Mouse (Mus musculus): Measurements from ENCODE around the gene Zfp74. TPM values are rescaled to one million over a fixed set of nuclear protein-coding genes. Genes with fewer than 3 reads are reported as not detected.
"Not testable (repeated sequence)": the region's sequence is repeated elsewhere in the genome, so short reads cannot be mapped to it uniquely, and the experiment has no call there.

Zfp74 gene
- polyA plus RNA-seq, 1 experiment from 2014 or later = 9.2 TPM

- WGBS = 74% methylated on average over 4 of the region's 4 CpGs
- Histone ChIP-seq H3K4me1 (0 out of 2 replicates have a peak, but pooled peaks cover 10% of the 10 kb centered on the region), H3K9ac (no peak overlapping the region), H3K9me3 (no peaks in the 10 kb centered on the region), H3K4me2 (no peak overlapping the region; the same call in 1 of the 2 replicates), H3K4me3 (replicated peaks) (no peak overlapping the region), H3K27me3 (replicated peaks) (no peaks in the 10 kb centered on the region), H3K27ac (no peak overlapping the region), H3K36me3 (peaks cover under 1% of the 10 kb centered on the region; the same call in 1 of the 2 replicates)
- ATAC-seq (ENCODE audit: insufficient read depth, low FRiP score, low read depth) = no peak
These were observed 28.5 kb upstream of the Zfp74 start for GRCm38 (mm10) chr7:29982341-29982740.

DNA sequence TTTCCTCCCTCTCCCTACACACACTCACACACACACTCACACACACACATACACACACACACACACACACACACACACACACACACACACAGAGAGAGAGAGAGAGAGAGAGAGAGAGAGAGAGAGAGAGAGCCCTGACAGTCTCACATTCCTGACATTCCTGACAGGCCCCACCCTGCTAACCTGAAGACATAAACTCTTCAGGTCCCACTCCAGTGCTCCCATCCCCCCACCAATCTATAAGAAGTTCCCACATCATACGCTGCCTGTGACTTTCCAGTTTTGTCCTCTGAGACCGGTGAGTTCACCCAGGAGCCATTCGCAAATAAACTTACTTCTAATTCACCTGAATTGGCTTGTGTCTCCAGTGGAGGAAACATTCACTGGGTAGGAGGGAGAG is 28.0 kb upstream of the Zfp74 start:
- WGBS = 61% methylated on average over 3 of the region's 3 CpGs
- H3K27me3 ChIP-seq (replicated peaks) = no peaks in the 10 kb centered on the region
- no peaks in the 10 kb centered on the region for H3K9me3 ChIP-seq
- 0 out of 2 replicates have a peak, but pooled peaks cover 10% of the 10 kb centered on the region for H3K4me1 ChIP-seq
- no peak overlapping the region for H3K27ac ChIP-seq
- no peaks in the 10 kb centered on the region for H3K36me3 ChIP-seq
- no peak overlapping the region for H3K9ac ChIP-seq
- H3K4me2 ChIP-seq = no peak overlapping the region
- ATAC-seq (ENCODE audit: insufficient read depth, low FRiP score, low read depth) = no peak
- H3K4me3 ChIP-seq (replicated peaks) = no peak overlapping the region

DNA sequence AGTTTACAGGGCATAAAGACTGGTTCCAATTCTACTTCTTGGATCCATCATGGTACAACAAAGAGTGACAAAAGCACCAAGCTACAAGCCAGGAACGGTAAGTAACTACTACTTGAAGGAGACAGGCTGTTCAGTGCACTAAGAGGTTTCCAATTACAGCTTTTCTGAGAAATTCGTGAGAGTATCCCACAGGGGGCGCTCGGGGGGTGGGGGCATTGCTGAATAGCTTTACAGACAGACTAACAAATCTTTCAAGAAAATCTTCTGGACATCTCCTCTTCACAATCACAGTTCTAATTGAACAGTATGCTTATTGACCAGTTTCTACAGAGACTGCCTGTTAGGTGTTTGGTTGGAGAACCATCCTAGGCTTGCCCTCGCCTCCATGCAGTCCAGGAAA is 27.6 kb upstream of the Zfp74 start:
- Histone ChIP-seq H3K9me3 (no peaks in the 10 kb centered on the region), H3K27me3 (replicated peaks) (no peaks in the 10 kb centered on the region), H3K4me3 (replicated peaks) (no peak overlapping the region), H3K9ac (no peak overlapping the region), H3K4me1 (0 out of 2 replicates have a peak, but pooled peaks cover 10% of the 10 kb centered on the region), H3K27ac (no peak overlapping the region), H3K36me3 (no peaks in the 10 kb centered on the region), H3K4me2 (no peak overlapping the region)
- 40% methylated on average over 5 of the region's 5 CpGs for WGBS
- no peak for ATAC-seq (ENCODE audit: insufficient read depth, low FRiP score, low read depth)

- Histone ChIP-seq H3K27ac (no peak overlapping the region), H3K4me2 (no peak overlapping the region), H3K36me3 (no peaks in the 10 kb centered on the region), H3K9me3 (no peaks in the 10 kb centered on the region), H3K4me1 (0 out of 2 replicates have a peak, but pooled peaks cover 10% of the 10 kb centered on the region), H3K9ac (no peak overlapping the region), H3K27me3 (replicated peaks) (no peaks in the 10 kb centered on the region), H3K4me3 (replicated peaks) (no peak overlapping the region)
- ATAC-seq (ENCODE audit: insufficient read depth, low FRiP score, low read depth) = no peak
- 92% methylated on average over 1 of the region's 1 CpGs for WGBS
These were observed 26.9 kb upstream of the Zfp74 start for GRCm38 (mm10) chr7:29980761-29981160.

- no peaks in the 10 kb centered on the region for H3K27me3 ChIP-seq (replicated peaks)
These were observed 16.8 kb upstream of the Zfp74 start for GRCm38 (mm10) chr7:29970686-29971085.

DNA sequence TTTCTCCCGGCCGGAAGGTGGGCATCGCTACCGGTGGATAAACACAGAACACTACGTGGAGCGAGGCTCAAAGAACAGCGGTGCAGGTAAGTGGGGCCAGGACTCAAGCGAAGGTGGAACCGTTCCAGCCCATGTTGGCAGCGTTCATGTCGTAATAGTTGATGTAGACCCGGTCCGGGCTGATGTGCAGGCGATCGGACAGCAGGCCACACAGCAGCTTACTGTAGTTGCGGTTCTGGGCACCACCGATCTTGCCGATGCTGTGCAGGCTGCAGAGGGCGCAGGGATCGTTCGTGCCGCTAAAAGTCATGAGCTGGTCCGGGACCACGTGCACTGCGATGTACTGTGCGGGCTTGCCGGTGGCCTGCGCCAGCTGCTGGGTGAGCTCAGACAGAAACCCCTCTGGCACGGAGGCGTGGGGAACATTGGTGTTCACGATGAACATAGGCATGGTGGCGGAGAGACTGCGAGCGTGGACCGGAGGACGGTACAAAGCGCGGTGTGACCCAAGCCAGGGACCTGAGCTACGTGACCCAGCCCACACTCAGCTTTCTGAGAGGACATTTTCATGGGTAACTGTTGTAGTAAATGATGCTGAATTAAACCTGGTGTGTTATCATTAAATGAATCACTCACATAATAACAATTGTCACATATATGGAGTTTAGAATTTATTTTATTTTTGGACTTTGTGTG is 11.4 kb upstream of the Zfp74 start:
- not testable (repeated sequence) for H3K36me3 ChIP-seq, H3K9me3 ChIP-seq
- 43% methylated on average over 39 of the region's 39 CpGs for WGBS

More at GRCm38 (mm10) chr7:29970686-29971085, 16.8 kb upstream of the Zfp74 start:
- no peaks in the 10 kb centered on the region for H3K9me3 ChIP-seq
- H3K4me2 ChIP-seq = no peak overlapping the region
- H3K9ac ChIP-seq = no peak overlapping the region
- H3K4me1 ChIP-seq = no peaks in the 10 kb centered on the region
- no peak for ATAC-seq (ENCODE audit: insufficient read depth, low FRiP score, low read depth)
- no peak overlapping the region for H3K4me3 ChIP-seq (replicated peaks)
- WGBS = 81% methylated on average over 9 of the region's 9 CpGs
- H3K36me3 ChIP-seq = no peaks in the 10 kb centered on the region
- no peak overlapping the region for H3K27ac ChIP-seq

GRCm38 (mm10) chr7:29959004-29959403 is 5.1 kb upstream of the Zfp74 start:
- Histone ChIP-seq H3K27me3 (replicated peaks) (no peaks in the 10 kb centered on the region), H3K4me1 (peaks cover 4% of the 10 kb centered on the region; the same call in 1 of the 2 replicates), H3K9me3 (no peaks in the 10 kb centered on the region), H3K4me2 (no peak overlapping the region), H3K9ac (no peak overlapping the region), H3K36me3 (no peaks in the 10 kb centered on the region), H3K27ac (no peak overlapping the region), H3K4me3 (replicated peaks) (no peak overlapping the region)
- ATAC-seq (ENCODE audit: insufficient read depth, low FRiP score, low read depth) = no peak
- 52% methylated on average over 3 of the region's 3 CpGs for WGBS

More for the DNA sequence above, 11.4 kb upstream of the Zfp74 start:
- H3K9ac ChIP-seq; H3K4me3 ChIP-seq (replicated peaks); H3K4me2 ChIP-seq; H3K27me3 ChIP-seq (replicated peaks); H3K27ac ChIP-seq; H3K4me1 ChIP-seq; ATAC-seq (ENCODE audit: insufficient read depth, low FRiP score, low read depth): not testable (repeated sequence)

- no peaks in the 10 kb centered on the region for H3K36me3 ChIP-seq
- H3K4me3 ChIP-seq (replicated peaks) = no peak overlapping the region
- no peak overlapping the region for H3K4me2 ChIP-seq
- 83% methylated on average over 11 of the region's 11 CpGs for WGBS
- no peak overlapping the region for H3K27ac ChIP-seq
- no peaks in the 10 kb centered on the region for H3K27me3 ChIP-seq (replicated peaks)
- no peak overlapping the region for H3K9ac ChIP-seq
- H3K9me3 ChIP-seq = no peaks in the 10 kb centered on the region
- H3K4me1 ChIP-seq = peaks cover 4% of the 10 kb centered on the region; the same call in 1 of the 2 replicates
- no peak for ATAC-seq (ENCODE audit: insufficient read depth, low FRiP score, low read depth)
These were observed 4.3 kb upstream of the Zfp74 start for GRCm38 (mm10) chr7:29958125-29958724.

GRCm38 (mm10) chr7:29956257-29956656 is 2.4 kb upstream of the Zfp74 start:
- H3K4me3 ChIP-seq (replicated peaks) = no peak overlapping the region
- 43% methylated on average over 10 of the region's 10 CpGs for WGBS
- H3K4me2 ChIP-seq = peak overlapping the region; percentile 16; the same call in 1 of the 2 replicates

GRCm38 (mm10) chr7:29954731-29955130 is 842 bp upstream of the Zfp74 start:
- Histone ChIP-seq H3K4me1 (peaks cover 4% of the 10 kb centered on the region; the same call in 1 of the 2 replicates), H3K9me3 (no peaks in the 10 kb centered on the region), H3K4me3 (replicated peaks) (peak overlapping the region; percentile 63), H3K27ac (no peak overlapping the region), H3K36me3 (no peaks in the 10 kb centered on the region), H3K4me2 (peak overlapping the region; percentile 74), H3K9ac (no peak overlapping the region), H3K27me3 (replicated peaks) (no peaks in the 10 kb centered on the region)
- 21% methylated on average over 4 of the region's 4 CpGs for WGBS
- no peak for ATAC-seq (ENCODE audit: insufficient read depth, low FRiP score, low read depth)

More at GRCm38 (mm10) chr7:29956257-29956656, 2.4 kb upstream of the Zfp74 start:
- Histone ChIP-seq H3K9me3 (no peaks in the 10 kb centered on the region), H3K27ac (no peak overlapping the region; the same call in 1 of the 2 replicates), H3K27me3 (replicated peaks) (no peaks in the 10 kb centered on the region), H3K36me3 (no peaks in the 10 kb centered on the region), H3K9ac (no peak overlapping the region), H3K4me1 (peaks cover 4% of the 10 kb centered on the region; the same call in 1 of the 2 replicates)
- no peak for ATAC-seq (ENCODE audit: insufficient read depth, low FRiP score, low read depth)

DNA sequence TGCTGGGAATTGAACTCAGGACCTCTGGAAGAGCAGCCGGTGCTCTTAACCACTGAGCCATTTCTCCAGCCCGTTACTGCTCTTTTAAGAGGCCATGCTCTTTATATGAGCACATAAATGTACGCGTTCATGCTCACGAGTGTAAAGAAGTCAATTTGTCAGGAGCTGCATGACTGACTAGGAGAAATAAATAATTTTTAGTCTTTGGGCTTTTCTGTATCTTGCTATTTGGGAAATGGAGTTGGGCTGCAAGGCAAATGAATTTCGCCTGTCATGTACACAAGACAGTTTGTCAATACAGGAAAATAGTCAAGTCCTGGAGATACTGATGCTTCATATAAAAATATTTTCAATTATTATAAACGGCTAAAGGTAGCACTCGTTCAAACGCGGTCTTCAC is 803 bp downstream of the Zfp74 start:
- Histone ChIP-seq H3K9ac (peak overlapping the region; percentile 77; the same call in 1 of the 2 replicates), H3K27me3 (replicated peaks) (no peaks in the 10 kb centered on the region), H3K4me3 (replicated peaks) (peak overlapping the region; percentile 63), H3K9me3 (no peaks in the 10 kb centered on the region), H3K36me3 (no peaks in the 10 kb centered on the region), H3K27ac (peak overlapping the region; percentile 92), H3K4me2 (peak overlapping the region; percentile 74), H3K4me1 (peaks cover 4% of the 10 kb centered on the region; the same call in 1 of the 2 replicates)
- WGBS = 34% methylated on average over 10 of the region's 10 CpGs
- no peak for ATAC-seq (ENCODE audit: insufficient read depth, low FRiP score, low read depth)

GRCm38 (mm10) chr7:29944201-29944600 is 9.7 kb downstream of the Zfp74 start:
- Histone ChIP-seq H3K9ac (no peak overlapping the region), H3K4me1 (no peaks in the 10 kb centered on the region), H3K4me2 (no peak overlapping the region), H3K27me3 (replicated peaks) (no peaks in the 10 kb centered on the region), H3K9me3 (no peaks in the 10 kb centered on the region), H3K27ac (no peak overlapping the region), H3K36me3 (no peaks in the 10 kb centered on the region), H3K4me3 (replicated peaks) (no peak overlapping the region)
- 78% methylated on average over 2 of the region's 2 CpGs for WGBS
- no peak for ATAC-seq (ENCODE audit: insufficient read depth, low FRiP score, low read depth)
